Mouse (Mus musculus) CH12.LX (cell line): ENCODE data around the gene Etfa. TPM values are rescaled to one million over a fixed set of nuclear protein-coding genes. Genes with fewer than 3 reads are reported as not detected.

Source experiments
- DNase-seq: peaks from one replicate; pipeline ENCODE4 v3.0.0-alpha.2; 2013; ENCODE audit errors: extremely low read depth
- H3K27ac ChIP-seq: 2 replicates; pipeline ENCODE4 v1.5.1; 2012; ENCODE audit warnings: low read depth, mild to moderate bottlenecking, control low read depth, moderate library complexity; ENCODE audit not compliant: insufficient read depth
- H3K27me3 ChIP-seq: replicated peaks from 2 replicates; pipeline ENCODE3; 2012; ENCODE audit warnings: inconsistent platforms
- H3K36me3 ChIP-seq, 2 experiments: replicated peaks in 1 of 2; 2 replicates each; pipeline versions ENCODE3 to v1.6.1; 2012; ENCODE audit warnings: inconsistent platforms in 1 of 2, low read length in 1 of 2, mild to moderate bottlenecking in 1 of 2, mixed read lengths in 1 of 2, moderate library complexity in 1 of 2; ENCODE audit not compliant: control insufficient read depth in 1 of 2, insufficient read depth in 1 of 2
- H3K4me1 ChIP-seq, 2 experiments: 2 replicates each; pipeline ENCODE4 v1.6.1; 2012; ENCODE audit warnings: inconsistent platforms in 1 of 2, moderate library complexity in 1 of 2; ENCODE audit not compliant: insufficient read depth in 2 of 2, control insufficient read depth in 1 of 2
- H3K4me2 ChIP-seq: 2 replicates; pipeline ENCODE4 v1.6.1; 2012; ENCODE audit warnings: low read depth, mild to moderate bottlenecking, control low read depth; ENCODE audit not compliant: poor library complexity, insufficient read depth, severe bottlenecking
- H3K4me3 ChIP-seq, 3 experiments: fragments of 150-350 bp in 1 of 3; sonication (generic) in 1 of 3; replicated peaks in 1 of 3; 2 replicates each; pipeline versions ENCODE3 to v1.5.1; 2011 to 2012; ENCODE audit warnings: low read depth in 2 of 3, low read length in 2 of 3, mild to moderate bottlenecking in 2 of 3, moderate library complexity in 2 of 3, control low read depth in 1 of 3, improper control_type of control experiment in 1 of 3, inconsistent platforms in 1 of 3, mixed read lengths in 1 of 3; ENCODE audit not compliant: poor library complexity in 1 of 3
- H3K79me2 ChIP-seq: replicated peaks from 2 replicates; pipeline ENCODE4 v1.6.1; 2012; ENCODE audit warnings: mild to moderate bottlenecking, moderate library complexity; ENCODE audit not compliant: control insufficient read depth, poor library complexity, insufficient read depth, severe bottlenecking; ENCODE audit errors: extremely low read depth
- H3K9ac ChIP-seq: 2 replicates; pipeline ENCODE4 v1.6.1; 2012; ENCODE audit warnings: low read depth, mild to moderate bottlenecking, control low read depth, moderate library complexity; ENCODE audit not compliant: insufficient read depth
- H3K9me3 ChIP-seq: replicated peaks from 2 replicates; pipeline ENCODE3; 2012; ENCODE audit warnings: low read length, inconsistent platforms, mixed read lengths
- BHLHE40 ChIP-seq: IDR thresholded peaks from 2 replicates; pipeline ENCODE4 v1.6.1; 2011; ENCODE audit warnings: mild to moderate bottlenecking, low read depth, low read length, improper control_type of control experiment
- CHD1 ChIP-seq: IDR thresholded peaks from 2 replicates; pipeline ENCODE4 v1.6.1; 2012; ENCODE audit warnings: low read depth, low read length, improper control_type of control experiment, inconsistent platforms
- CTCF ChIP-seq, 2 experiments: IDR thresholded peaks in 1 of 2; conservative IDR thresholded peaks in 1 of 2; 2 replicates each; pipeline ENCODE4 v1.5.1; 2011 to 2012; ENCODE audit warnings: low read depth in 2 of 2, low read length in 2 of 2, improper control_type of control experiment in 1 of 2, inconsistent platforms in 1 of 2, mild to moderate bottlenecking in 1 of 2, moderate library complexity in 1 of 2
- HCFC1 ChIP-seq: IDR thresholded peaks from 2 replicates; pipeline ENCODE4 v1.6.1; 2012; ENCODE audit warnings: low read depth, mild to moderate bottlenecking, inconsistent platforms, low read length, improper control_type of control experiment
- KAT2A ChIP-seq: IDR thresholded peaks from 2 replicates; pipeline ENCODE4 v1.6.1; 2012; ENCODE audit warnings: low read length, improper control_type of control experiment, inconsistent platforms; ENCODE audit not compliant: insufficient replicate concordance
- MAX ChIP-seq: IDR thresholded peaks from 2 replicates; pipeline ENCODE4 v1.6.1; 2011; ENCODE audit warnings: low read length, improper control_type of control experiment
- MAZ ChIP-seq: IDR thresholded peaks from 2 replicates; pipeline ENCODE4 v1.6.1; 2012; ENCODE audit warnings: low read depth, mild to moderate bottlenecking, inconsistent platforms, low read length, improper control_type of control experiment, moderate library complexity
- NELFE ChIP-seq: IDR thresholded peaks from 2 replicates; pipeline ENCODE4 v1.6.1; 2011; ENCODE audit warnings: low read depth, low read length, improper control_type of control experiment
- RAD21 ChIP-seq: IDR thresholded peaks from 2 replicates; pipeline ENCODE4 v1.6.1; 2011; ENCODE audit warnings: low read depth, mild to moderate bottlenecking, low read length, improper control_type of control experiment, moderate library complexity
- SMC3 ChIP-seq: IDR thresholded peaks from 2 replicates; pipeline ENCODE4 v1.6.1; 2011; ENCODE audit warnings: low read depth, low read length, improper control_type of control experiment
- TBP ChIP-seq: conservative IDR thresholded peaks from 2 replicates; pipeline ENCODE4 v1.6.1; 2011; ENCODE audit warnings: low read depth, low read length, improper control_type of control experiment
- TCF12 ChIP-seq: IDR thresholded peaks from 2 replicates; pipeline ENCODE4 v1.6.1; 2014; ENCODE audit warnings: low read depth, mild to moderate bottlenecking, inconsistent platforms, low read length, improper control_type of control experiment
- UBTF ChIP-seq: IDR thresholded peaks from 2 replicates; pipeline ENCODE4 v1.6.1; 2012; ENCODE audit warnings: low read depth, mild to moderate bottlenecking, inconsistent platforms, low read length, improper control_type of control experiment, moderate library complexity
- USF2 ChIP-seq: conservative IDR thresholded peaks from 2 replicates; pipeline ENCODE4 v1.6.1; 2011; ENCODE audit warnings: low read depth, low read length, improper control_type of control experiment
- ZC3H11A ChIP-seq: IDR thresholded peaks from 2 replicates; pipeline ENCODE4 v1.6.1; 2012; ENCODE audit warnings: low read depth, mild to moderate bottlenecking, inconsistent platforms, low read length, improper control_type of control experiment
- ZMIZ1 ChIP-seq: IDR thresholded peaks from 2 replicates; pipeline ENCODE4 v1.6.1; 2012; ENCODE audit warnings: low read depth, mild to moderate bottlenecking, inconsistent platforms, low read length, improper control_type of control experiment
- dilution Hi-C: fragments of 300-500 bp; cut with MboI; formaldehyde crosslinking; loops from 2 replicates; pipeline ENCODE4 v1.14.3; 2020; ENCODE audit warnings: low sequenced_read_pairs; ENCODE audit not compliant: extremely low pct_unique_long_range_greater_than_20kb, extremely low pct_ligation_motif_present
- in situ Hi-C: fragments of 300-500 bp; cut with MboI; formaldehyde crosslinking; loops from 3 replicates; pipeline ENCODE4 v1.14.3; 2019; ENCODE audit warnings: low sequenced_read_pairs, low pct_ligation_motif_present, low pct_unique_long_range_greater_than_20kb, mixed read lengths
- polyA plus RNA-seq: library from polyadenylated mRNA; unstranded; fragments of >175 nt; gene quantifications from 2 replicates; pipeline ENCODE4 v1.2.1, GENCODE M21; 2012; ENCODE audit warnings: low read depth; ENCODE audit not compliant: insufficient read length
- total RNA-seq, 2 experiments: library from RNA; depleted of rRNA; stranded (reverse); fragments of 300-350 nt in 1 of 2; fragments of >200 nt in 1 of 2; gene quantifications; 2 replicates each; pipeline ENCODE4 v1.2.3; 2012 to 2014

The Etfa gene
- total and polyA plus RNA-seq, 3 experiments: 42.7 to 121 (median 69.3) TPM

DNA sequence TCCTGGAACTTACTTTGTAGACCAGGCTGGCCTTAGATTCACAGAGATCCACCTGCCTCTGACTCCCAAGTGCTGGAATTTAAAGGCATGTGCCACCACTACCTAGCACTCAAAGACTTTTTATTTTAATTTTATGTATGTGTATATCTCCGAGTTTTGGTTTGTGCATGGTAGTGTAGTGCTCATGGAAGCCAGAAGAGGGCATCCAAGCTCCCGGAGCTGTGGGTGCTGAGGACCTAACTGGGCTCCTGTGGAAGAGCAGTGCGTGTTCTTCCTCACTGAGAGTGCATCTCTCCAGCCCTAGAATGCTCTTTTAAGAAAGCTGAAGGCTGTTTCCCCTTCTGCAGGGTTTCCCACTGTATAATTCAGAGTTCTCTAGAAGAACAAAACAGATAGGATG is 102.2 kb downstream of the Etfa start:
- no peak overlapping the region for H3K9ac ChIP-seq
- DNase-seq: no peak
- no peak overlapping the region for H3K27ac ChIP-seq
- in situ Hi-C loops (no loop called here), dilution Hi-C loops (no loop called here)
- TF ChIP-seq CTCF (conservative IDR thresholded peaks at IDR 0.05 in 1 of 2, IDR thresholded peaks at IDR 0.05 in 1 of 2; ENCODE audit: low read depth in 2 of 2, low read length in 2 of 2) (peak; percentile 12 to 49; a peak in 3 of 4 replicates), RAD21 (peak; percentile 4), USF2 (no peak), HCFC1 (no peak), KAT2A (no peak), SMC3 (peak; percentile 21), BHLHE40 (no peak)
- H3K36me3 ChIP-seq: no peaks in the 10 kb centered on the region
- no peaks in the 10 kb centered on the region for H3K79me2 ChIP-seq
- H3K4me2 ChIP-seq: no peak overlapping the region
- peaks cover 0 to 14% of the 10 kb centered on the region in 2 experiments; a peak in 2 of 4 replicates for H3K4me1 ChIP-seq
- H3K27me3 ChIP-seq: peaks cover 28% of the 10 kb centered on the region
- H3K4me3 ChIP-seq: no peak overlapping the region
- no peaks in the 10 kb centered on the region for H3K9me3 ChIP-seq

DNA sequence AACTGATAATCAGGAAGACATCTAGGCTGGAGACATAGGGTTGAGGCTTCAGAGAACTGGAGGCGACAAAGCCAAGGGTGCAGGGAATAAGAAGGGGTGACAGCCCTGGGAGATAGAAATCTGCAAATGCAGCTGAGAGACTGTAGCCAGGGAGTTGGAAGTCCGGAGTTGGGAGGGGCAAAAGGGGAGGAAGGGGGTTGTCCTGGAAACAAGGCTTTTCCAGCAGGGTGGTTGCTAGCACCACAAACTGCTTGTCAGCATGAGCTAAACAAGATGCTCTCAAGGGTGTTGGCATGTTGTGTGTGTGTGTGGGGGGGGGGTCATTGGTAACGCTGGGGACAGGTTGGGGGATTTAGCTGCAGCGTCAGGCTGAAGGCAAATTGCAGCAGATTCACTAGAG is 103.2 kb downstream of the Etfa start:
- no peak overlapping the region for H3K27ac ChIP-seq
- no peaks in the 10 kb centered on the region for H3K36me3 ChIP-seq
- in situ Hi-C loops: no loop called here
- dilution Hi-C loops: no loop called here
- no peak overlapping the region for H3K9ac ChIP-seq
- TF ChIP-seq MAZ: no peak
- TF ChIP-seq ZMIZ1: no peak
- TF ChIP-seq HCFC1: no peak
- TF ChIP-seq SMC3: no peak
- DNase-seq: no peak
- no peak overlapping the region for H3K4me3 ChIP-seq
- H3K27me3 ChIP-seq: peaks cover 23% of the 10 kb centered on the region
- H3K4me2 ChIP-seq: no peak overlapping the region
- no peaks in the 10 kb centered on the region for H3K79me2 ChIP-seq
- peaks cover 0 to 24% of the 10 kb centered on the region in 2 experiments; a peak in 2 of 4 replicates for H3K4me1 ChIP-seq
- H3K9me3 ChIP-seq: no peaks in the 10 kb centered on the region

GRCm38 (mm10) chr9:55406773-55407172 is 105.3 kb downstream of the Etfa start:
- dilution Hi-C loops (no loop called here), in situ Hi-C loops (no loop called here)
- no peak overlapping the region for H3K27ac ChIP-seq
- H3K4me1 ChIP-seq: peaks cover 0 to 27% of the 10 kb centered on the region in 2 experiments; a peak in 2 of 4 replicates
- H3K27me3 ChIP-seq: peaks cover 10% of the 10 kb centered on the region
- DNase-seq: no peak
- no peak overlapping the region for H3K4me3 ChIP-seq
- H3K36me3 ChIP-seq: no peaks in the 10 kb centered on the region
- no peak overlapping the region for H3K9ac ChIP-seq
- no peaks in the 10 kb centered on the region for H3K79me2 ChIP-seq
- no peak for TF ChIP-seq ZC3H11A
- TF ChIP-seq MAX: no peak
- TF ChIP-seq UBTF: no peak
- no peak for TF ChIP-seq TCF12
- no peak for TF ChIP-seq NELFE
- TF ChIP-seq CHD1: no peak
- TF ChIP-seq TBP: no peak
- H3K9me3 ChIP-seq: no peaks in the 10 kb centered on the region
- H3K4me2 ChIP-seq: no peak overlapping the region
